Mouse (Mus musculus) CH12.LX (cell line): Measurements from ENCODE around the gene Drap1.

Experiments
- CTCF ChIP-seq, 2 experiments: IDR thresholded peaks in 1 of 2; conservative IDR thresholded peaks in 1 of 2; 2 replicates each; pipeline ENCODE4 v1.5.1; 2011 to 2012; ENCODE audit warnings: low read depth in 2 of 2, low read length in 2 of 2, improper control_type of control experiment in 1 of 2, inconsistent platforms in 1 of 2, mild to moderate bottlenecking in 1 of 2, moderate library complexity in 1 of 2
- ETS1 ChIP-seq: conservative IDR thresholded peaks from 2 replicates; pipeline ENCODE4 v1.6.1; 2012; ENCODE audit warnings: low read depth, mild to moderate bottlenecking, inconsistent platforms, low read length, improper control_type of control experiment, moderate library complexity
- UBTF ChIP-seq: IDR thresholded peaks from 2 replicates; pipeline ENCODE4 v1.6.1; 2012; ENCODE audit warnings: low read depth, mild to moderate bottlenecking, inconsistent platforms, low read length, improper control_type of control experiment, moderate library complexity

GRCm38 (mm10) chr19:5459896-5460295, 35.1 kb upstream of the Drap1 start:
- TF ChIP-seq CTCF (conservative IDR thresholded peaks at IDR 0.05 in 1 of 2, IDR thresholded peaks at IDR 0.05 in 1 of 2; ENCODE audit: low read depth in 2 of 2, low read length in 2 of 2) (no peak), UBTF (no peak), ETS1 (no peak)
